Mouse (Mus musculus): ENCODE results near the gene Ifrd2.

- TF ChIP-seq POLR2A (IDR thresholded peaks at IDR 0.05; ENCODE audit: insufficient read length, low read depth) (no peak), MYOG (IDR thresholded peaks at IDR 0.05; ENCODE audit: control insufficient read depth in 1 of 3, insufficient read depth in 1 of 3, insufficient read length in 2 of 3, low read depth in 2 of 3) (no peak), E2F4 (IDR thresholded peaks at IDR 0.05; ENCODE audit: insufficient read depth) (no peak), SRF (IDR thresholded peaks at IDR 0.05; ENCODE audit: control insufficient read depth, insufficient read length, low read depth) (no peak), TCF12 (IDR thresholded peaks at IDR 0.05; ENCODE audit: insufficient read depth, poor library complexity, severe bottlenecking) (no peak), MAX (IDR thresholded peaks at IDR 0.05; ENCODE audit: low read depth) (no peak), TCF3 (IDR thresholded peaks at IDR 0.05; ENCODE audit: insufficient read length, low read depth) (no peak)
These were observed 41.8 kb upstream of the Ifrd2 start for GRCm38 (mm10) chr9:107545602-107546001.

All from myocyte (in vitro differentiated cells).